Mouse (Mus musculus): ENCODE measurements around the gene Slc39a10.
"Not testable (repeated sequence)": the region's sequence is repeated elsewhere in the genome, so short reads cannot be mapped to it uniquely, and the experiment has no call there.

Gene Slc39a10

DNA sequence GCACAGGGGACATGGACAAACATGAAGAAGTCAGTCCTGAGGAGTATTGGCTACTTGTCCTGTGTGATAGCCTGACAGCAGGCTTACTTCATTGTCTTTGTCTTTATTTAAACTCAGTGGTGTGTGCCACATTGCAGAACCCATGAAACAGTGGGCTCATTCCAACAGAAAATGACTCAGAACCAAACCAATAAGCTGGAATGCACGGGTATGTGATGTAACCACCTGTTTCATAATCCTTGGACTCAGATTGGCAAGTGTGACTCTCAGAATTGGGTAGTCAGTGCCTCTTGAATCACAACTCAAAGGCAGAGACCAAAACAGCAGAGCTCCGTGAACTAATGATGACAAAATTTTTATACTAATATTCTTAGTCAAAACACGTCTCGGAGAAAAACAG is 110.4 kb downstream of the Slc39a10 start:
- DNase-seq (ENCODE audit: low spot score in 2 of 2) = not testable (repeated sequence)

GRCm38 (mm10) chr1:46770077-46770695 is 122.5 kb downstream of the Slc39a10 start:
- not testable (repeated sequence) for DNase-seq (ENCODE audit: low spot score in 2 of 2)

- not testable (repeated sequence) for DNase-seq (ENCODE audit: low spot score in 2 of 2)
Observed at GRCm38 (mm10) chr1:46769318-46769717, 123.3 kb downstream of the Slc39a10 start.

DNA sequence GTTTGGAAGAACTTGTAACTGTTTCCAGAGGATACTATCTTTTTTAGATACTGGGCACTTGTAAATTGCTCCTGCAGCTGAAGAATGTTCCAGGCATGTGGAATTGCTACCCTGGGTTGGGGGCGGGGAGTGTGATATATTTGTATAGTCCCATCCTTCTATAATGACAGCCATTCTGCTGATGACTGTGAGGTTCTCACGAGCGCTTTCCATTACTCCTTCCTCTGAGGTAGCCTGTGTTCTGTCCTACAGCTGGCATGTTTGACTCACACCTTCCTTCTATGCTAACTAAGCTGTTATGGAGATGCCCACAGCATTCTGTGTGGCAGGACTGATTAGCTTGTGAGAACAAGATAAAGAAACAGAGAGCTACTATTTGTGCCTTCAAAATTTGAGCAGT is 128.1 kb downstream of the Slc39a10 start:
- DNase-seq (ENCODE audit: low spot score in 2 of 2) = not testable (repeated sequence)
